Mouse (Mus musculus): ENCODE measurements around the gene Pbx1.

Gene Pbx1

DNA sequence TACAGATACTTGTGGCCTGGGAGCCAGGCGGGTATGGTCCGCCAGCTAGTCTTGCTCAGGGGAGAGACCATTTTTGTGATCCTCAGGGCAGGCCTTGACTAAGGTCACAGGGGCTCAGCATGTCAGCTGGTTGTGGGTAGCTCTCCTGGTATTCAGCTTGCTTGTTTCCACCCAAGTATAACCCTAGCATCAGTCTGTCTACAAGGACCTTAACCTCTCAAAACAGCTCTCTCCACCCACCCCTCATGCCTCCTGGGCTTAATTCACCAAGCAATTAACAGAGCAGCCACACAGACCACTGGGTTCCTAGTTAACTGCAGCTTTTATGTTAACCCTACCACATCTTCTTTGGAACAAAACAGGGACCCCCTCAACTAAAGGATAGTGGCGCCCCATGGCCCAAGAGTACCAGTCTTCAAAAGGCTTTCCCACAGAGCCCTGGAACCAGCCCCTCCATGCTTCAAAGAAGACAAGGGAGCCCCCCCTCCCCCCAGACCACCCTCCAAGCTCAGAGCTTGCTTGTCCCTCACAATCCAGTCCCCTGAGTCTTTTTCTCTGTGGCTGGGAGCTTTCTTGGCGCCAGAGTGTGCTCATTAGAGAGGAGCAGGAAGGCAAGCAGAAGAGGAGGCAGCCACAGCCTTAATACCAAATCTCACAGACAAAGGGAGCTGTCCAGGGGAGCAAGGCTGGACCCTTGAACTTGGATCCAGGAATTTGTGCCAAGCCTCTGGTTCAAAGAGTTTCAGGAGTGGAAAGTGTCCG lies 48.1 kb downstream of the Pbx1 start:
- DNase-seq (ENCODE audit: low read depth, low spot score) = no peak

DNA sequence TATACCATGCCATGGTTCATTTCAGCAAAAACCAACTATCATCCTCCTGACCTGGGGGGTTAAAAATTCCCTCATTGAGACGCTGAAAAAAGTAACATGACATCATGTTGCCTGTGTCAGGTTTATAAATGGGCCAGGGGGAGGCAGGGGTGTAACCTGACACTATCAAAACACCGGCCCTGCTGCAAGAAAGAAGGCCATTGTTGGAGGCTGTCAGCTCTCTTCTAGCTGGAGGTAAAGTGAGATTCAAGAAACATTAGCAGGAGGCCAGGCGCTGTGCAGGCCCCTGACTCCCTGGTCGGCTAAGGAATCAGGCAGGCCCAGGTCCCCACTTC lies 49.3 kb downstream of the Pbx1 start:
- no peak for DNase-seq (ENCODE audit: low read depth, low spot score)

DNA sequence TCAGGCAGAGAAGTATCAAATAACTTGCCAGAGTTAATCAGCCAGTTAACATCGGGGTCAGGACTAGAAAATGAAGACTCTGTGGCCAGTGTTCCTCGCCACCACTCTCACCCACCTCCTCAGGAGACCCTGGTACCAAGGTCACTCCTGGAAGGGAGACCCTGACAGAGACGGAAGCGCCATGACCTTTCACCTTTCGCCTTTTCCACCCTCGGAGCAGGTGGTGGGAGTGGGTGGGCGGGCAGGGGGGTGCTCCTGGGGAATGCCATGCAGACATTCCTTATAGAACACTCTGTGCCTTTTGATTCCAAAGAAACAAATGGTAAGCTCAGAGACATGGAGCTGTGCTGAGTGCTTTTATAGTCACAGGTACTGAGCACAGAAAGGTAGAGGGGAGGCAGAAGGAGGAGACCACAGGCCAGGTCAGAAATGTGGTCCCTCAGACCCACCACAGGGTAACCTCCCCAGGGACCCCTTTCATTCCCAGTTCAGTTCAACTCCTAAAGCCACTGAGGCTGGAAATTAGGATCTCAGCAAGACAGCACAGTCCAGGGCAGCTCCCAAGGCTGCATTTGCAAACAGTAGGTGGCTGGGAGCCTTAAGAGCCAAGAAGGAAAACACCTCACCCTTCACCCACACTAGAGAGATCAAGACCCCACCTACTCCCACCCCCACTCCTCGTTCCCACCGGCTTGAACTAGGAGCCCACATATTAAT lies 49.8 kb downstream of the Pbx1 start:
- DNase-seq (ENCODE audit: low read depth, low spot score) = no peak

DNA sequence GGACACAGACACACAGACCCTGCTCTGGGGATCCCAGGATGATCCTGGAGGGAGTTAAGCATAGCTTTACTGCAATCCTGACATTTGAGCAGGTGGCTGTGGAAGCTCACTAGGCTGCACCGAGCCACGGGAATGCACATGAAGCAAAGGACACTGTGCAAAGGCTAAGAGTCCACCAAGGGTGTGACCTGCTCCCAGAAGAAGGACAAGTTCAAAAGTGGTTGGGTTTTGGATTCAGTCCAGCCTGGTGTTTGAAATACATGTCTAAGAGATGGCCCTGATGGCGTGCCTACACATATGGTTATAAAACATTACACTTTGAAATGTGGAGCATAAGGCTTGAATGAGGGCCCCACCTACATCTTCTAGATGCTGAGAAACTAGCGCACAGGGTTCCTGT lies 50.6 kb downstream of the Pbx1 start:
- DNase-seq (ENCODE audit: low read depth, low spot score) = no peak

DNA sequence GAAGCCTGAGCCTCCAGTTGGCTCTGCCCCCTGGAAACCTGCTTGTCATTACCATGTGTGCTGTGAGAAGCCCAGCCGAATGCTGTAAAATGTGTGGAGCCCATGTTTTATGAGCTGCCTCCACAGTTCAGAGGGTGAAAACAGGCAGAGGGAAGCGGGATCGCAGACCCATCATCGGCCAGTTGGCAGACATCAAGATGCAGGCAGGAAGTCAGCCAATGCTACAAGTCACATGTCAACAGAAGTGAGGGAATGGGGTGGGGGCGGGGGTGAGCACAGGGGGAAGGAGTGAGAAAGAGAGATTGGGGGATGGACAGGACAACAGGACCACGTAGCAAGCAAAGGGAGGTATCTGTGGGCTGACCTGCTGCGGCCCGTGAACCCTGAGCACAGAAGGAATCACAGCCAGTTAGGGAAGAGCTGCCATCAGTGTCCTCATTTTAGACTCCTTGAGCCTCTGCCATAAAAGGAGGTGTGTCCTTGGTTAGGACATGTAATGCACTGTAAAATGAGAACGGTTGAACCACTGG lies 51.8 kb downstream of the Pbx1 start:
- no peak for DNase-seq (ENCODE audit: low read depth, low spot score)

DNA sequence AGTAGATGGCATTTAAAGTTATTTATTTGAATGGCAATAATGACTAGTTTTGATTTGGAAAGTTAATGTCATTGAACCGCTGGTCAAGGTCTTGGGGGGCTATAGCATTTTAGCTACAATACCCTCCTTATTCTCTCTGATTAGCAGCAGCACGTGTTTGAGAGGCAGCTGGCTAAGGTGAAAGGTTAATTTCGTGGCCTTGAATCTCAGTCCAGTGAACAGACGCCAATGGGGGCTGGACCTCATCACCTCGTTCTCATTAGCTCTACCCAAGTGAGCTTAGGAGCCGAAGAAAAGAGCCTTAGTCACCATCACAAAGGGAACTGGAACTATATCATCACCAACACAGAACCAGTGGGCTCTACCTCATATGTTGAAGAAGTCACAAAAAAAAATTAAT lies 54.4 kb downstream of the Pbx1 start:
- DNase-seq (ENCODE audit: low read depth, low spot score) = no peak

DNA sequence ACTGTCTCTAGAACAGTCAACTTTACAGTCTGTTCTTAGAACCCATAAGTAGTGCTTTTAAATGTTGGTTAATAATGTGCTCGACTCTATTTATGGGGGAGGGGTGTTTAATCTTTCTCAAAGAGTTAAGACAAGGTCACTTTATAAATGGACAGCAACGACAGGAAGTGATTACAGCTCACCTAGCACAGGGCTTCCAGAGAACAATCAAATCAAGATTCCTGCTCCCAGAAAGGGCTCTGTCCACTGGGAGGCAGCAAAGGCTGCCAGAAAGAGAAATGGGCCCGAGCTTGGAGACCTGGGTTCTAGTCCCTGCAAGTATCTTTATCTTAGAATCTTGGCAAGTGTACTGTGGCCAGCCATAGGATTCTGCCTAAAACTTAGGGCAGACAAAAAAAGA lies 55.7 kb downstream of the Pbx1 start:
- DNase-seq (ENCODE audit: low read depth, low spot score) = no peak

DNA sequence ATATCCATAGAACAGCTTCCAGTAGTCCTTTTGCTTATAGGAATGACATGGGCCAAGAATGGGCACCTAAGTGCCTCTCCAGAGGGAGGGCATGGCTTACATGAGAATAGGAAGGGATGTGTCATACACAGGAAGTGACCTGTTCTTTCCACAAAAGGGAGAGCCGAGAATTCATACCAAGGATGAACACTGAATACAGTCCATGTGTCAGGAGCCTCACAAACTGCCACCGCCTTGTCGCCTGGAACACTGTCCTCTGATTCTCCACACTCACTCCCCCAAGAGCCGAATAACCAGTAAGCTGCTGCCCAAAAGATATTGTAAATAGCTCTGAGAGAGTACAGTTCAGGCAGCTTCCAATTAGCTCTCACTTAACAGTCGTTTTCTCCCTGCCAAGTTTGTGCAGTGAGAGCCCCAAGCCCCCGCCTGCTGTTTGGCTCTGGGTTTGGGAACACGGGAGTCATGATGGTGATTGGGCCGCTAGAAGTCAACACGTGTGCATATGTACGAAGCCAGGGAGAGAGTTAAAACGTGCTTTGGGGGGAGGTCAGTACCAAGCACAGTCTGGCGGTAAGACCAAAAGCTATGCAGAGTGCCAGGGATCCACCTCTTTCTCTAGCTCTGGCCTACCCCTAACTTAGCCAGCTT lies 57.0 kb downstream of the Pbx1 start:
- DNase-seq (ENCODE audit: low read depth, low spot score) = no peak

DNA sequence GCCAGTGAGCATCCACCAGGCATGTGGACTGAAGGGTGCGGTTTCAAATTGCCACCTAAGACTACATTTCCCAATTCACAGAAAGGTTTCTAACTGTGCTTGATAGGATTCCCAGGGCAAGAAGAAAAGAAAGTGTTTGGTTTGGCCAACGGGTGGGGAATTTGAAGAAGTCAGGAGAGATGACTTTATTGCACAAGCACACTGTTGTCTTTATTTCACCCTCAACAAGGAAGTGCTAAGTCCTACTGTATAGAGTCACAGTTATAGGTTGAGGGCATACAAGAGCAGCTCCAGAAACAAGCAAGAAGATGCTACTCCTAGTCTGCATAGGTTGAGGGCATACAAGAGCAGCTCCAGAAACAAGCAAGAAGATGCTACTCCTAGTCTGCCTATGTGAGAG lies 60.0 kb downstream of the Pbx1 start:
- no peak for DNase-seq (ENCODE audit: low read depth, low spot score)

DNA sequence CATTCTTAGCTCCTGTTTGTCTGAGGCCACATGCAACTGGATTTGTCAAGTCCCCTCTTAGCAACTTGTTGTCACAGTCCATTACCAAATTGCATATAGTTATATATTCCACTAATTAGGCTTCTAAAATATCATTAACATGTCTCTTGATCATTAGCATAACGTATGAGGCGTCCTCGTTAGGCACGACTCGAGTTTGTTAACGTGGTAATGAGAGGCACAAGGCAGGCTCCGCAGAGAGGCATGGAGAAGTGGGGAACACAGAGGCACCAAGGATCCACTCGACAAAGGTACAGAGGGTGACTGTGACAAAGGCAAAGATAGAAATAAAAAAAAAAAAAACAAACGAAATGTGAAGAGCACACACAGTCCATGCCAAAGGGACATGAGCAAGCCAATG lies 61.1 kb downstream of the Pbx1 start:
- no peak for DNase-seq (ENCODE audit: low read depth, low spot score)

DNA sequence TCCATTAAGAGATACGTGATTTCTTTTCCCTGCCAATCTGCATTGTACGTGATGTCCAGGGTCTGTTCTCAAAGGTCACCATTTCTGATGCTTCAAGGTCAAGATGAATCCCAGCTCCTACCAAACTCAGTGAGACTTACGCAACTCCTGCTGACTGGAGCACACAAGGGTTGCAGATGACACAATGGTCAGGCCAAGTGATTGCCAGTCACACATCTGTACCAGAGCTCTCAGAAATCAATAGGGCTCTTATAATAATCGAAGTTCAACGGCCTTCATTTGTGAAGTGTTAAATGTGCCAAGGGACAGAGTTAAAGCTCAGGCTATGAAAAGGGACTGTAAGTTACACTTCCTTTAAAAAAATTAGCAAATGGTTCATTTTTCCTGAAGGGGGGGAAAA lies 65.8 kb downstream of the Pbx1 start:
- no peak for DNase-seq (ENCODE audit: low read depth, low spot score)

DNA sequence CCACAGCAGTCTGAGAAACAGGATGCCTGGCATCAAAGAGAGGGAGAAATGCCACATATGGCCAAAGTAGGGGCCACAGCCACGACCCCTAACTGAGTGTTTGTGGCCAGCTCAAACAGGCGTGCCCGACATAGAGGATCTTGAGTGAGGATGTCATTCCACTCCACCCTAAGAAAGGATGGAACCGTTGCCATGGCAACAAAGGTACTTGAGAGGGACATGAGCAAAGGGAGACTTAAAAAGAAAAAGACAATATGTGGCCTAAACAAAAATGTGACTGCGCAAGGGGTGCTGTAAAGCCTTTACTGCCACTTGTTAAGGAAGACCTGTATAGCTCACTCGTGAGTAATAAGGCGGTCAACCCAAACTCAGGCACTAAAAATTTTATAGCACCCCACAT lies 67.7 kb downstream of the Pbx1 start:
- DNase-seq (ENCODE audit: low read depth, low spot score) = no peak

DNA sequence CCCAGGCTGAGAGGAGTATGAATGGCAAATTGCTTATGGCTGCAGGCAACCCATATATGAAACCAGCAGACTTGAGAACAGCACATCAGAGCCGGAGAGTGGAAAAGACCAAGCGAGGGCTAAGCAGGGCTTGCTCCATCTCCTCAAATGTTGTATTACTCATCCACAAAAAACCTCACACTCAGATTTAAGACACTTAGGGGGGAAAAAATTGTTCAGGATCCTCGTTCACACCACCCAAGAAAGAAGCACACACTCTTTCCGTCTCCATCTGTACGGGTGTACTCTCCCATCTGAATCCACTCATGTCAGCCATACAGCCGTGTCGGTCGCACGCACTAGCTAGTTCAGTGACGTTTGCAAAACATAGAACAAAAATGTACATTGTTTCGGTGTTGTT lies 69.0 kb downstream of the Pbx1 start:
- no peak for DNase-seq (ENCODE audit: low read depth, low spot score)

DNA sequence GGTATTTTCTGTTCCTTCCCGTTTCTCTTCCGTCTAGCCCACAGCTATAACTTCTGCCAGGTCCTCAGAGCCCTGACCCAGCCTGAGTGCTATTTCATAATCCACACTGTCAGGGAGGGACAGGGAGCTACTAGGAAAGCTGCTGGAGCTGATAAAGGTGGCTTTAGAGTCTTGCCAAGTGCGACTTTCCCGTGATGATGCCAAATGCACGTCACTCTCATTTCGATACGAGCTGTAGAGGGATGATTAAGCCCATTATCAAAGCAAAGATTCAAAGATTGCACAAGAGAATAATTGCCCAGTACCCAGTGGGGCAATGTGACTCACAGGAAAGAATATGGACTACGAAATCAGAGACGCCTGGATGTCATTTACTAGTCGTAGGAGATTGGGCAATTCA lies 69.6 kb downstream of the Pbx1 start:
- DNase-seq (ENCODE audit: low read depth, low spot score) = no peak

DNA sequence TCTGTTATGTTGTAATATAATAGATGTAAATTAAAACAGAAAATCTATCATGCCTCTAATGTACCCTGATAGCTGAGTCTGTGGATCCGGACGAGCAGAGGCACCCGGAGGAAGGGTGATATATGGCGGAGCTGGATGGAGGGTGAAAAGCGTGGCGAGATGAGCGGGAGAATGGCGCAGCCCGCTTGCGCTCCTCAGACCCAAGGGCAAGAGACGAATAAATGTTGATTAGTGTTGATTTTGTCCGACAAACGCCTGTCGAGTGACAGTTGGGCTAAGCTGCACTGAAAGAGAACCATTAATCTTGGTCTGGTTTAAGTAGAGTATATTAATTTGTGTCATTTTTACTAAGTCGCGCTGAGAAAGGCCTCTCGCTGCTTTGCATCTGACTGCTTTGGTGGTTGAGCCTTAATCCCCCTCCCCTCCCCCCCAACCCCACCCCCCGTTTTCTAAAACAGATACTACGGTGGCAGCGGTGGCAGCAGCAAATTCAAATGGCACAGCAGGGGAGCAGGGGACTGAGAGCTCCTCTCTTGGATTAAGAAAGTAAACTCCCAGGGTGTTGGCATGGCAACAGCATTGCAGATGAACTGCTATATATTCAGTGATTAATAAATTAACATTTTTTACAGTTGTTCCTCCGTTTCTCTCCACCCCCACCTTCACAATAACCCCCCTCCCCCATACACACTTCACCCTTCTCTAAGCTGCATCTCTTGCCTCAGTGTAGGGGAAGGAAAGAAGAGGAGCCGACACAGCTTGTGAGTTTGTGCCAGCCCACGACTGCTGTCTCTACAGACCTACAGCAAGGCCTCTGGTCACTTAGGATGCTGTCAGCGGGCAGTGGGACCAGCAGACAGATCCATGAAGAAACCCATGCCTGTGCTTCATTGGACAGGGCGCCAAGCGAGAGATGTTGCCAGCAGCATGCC lies 74.1 kb downstream of the Pbx1 start:
- no peak for DNase-seq (ENCODE audit: low read depth, low spot score)

DNA sequence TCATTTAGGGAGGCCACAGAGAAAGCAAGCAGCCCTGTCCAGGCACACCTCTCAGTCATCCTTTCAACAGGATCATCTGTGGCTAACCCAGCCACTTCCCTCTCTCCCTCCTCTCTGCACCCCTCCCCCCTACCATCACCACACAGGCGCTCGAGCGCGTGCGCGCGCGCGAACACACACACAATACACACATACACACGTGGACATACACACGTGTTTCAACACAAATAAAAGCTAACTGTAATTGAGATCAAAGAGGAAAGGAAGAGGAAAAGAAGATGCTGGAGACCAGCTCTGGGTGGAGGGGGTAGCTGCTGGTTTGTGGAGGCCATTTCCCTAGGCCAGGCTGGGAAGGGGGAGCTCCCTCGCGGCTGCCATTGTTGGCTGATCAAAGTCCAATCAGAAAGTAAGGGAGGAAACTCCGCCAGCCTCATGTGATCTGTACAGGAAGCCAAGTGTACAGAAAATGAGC lies 75.1 kb downstream of the Pbx1 start:
- DNase-seq (ENCODE audit: low read depth, low spot score) = no peak

DNA sequence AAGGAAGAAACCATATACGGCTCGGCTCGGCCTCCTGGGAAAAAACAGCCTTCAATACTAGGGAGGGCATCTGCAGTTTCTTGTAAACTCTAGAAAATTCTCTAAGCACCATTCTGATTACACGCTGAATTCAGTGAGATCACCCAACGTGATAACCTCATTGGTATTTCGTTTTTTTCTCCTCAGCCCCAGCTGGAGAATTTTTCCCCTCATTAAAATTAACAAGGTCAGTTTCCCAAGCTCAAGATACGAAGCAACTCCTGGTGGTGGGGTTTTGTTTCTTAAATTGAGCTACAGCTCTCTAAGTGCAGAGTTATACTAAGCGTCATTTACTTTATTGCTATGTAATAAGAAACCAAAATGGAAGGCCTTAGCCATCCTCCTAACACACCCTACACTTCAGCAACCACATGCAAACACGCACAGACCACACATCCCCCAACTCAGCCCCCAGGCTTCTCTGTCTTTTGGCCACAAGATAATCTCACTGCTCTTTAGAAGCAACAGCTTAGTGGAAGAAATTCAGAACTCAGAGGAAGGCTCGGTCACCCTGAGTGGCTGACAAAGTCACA lies 76.0 kb downstream of the Pbx1 start:
- no peak for DNase-seq (ENCODE audit: low read depth, low spot score)

DNA sequence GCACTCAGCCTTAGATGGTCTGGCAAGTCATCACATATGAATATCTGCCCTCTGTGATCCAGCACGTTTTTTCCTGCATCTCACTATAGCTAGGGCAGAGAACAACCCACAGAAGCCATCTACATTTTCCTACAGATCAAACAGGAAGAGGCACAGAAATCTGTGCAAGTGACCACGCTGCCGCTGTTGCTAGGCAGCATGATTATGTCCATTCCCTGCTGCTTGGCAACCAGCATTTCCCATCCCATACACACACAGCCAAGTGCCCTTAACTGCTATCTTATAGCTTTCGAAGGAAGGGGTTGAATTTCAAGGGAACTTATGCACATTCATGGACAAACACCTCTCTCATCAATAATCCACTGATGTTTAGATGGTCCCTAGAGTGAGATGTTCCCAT lies 77.1 kb downstream of the Pbx1 start:
- no peak for DNase-seq (ENCODE audit: low read depth, low spot score)

DNA sequence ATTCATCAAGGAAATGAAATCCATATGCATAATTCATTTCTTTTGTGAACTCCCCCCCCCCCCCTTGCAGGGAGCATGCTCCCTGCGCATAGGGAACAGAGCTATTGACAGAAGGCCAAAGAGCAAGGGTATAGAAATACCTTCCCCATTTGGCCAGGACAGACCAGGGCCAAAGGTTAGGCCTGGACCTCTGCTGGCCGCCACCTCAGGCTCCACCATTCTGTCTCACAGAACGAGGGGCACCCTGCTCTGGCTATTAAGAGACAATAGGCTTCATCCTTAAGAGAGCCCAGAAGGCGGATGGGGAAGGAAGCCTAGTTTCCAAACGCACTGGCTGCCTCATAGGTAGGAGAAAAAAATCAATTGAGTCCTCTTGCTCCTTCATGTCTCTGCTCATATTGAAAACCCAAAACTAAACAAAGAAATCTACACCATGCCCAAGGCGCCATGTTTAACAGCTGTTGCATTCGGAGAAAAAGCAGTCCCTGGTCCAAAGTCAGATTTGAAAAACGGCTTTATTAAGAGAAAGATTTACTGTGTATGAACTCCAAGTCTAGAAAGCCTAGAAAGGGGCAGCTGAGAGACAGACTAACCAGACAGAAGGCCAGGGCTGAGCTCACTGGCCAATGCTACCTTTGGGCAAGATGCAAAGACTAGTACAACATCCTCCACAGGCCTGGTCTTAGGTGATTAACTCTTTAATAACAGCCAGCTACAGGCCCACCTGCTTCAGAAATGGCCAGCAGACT lies 83.9 kb downstream of the Pbx1 start:
- DNase-seq (ENCODE audit: low read depth, low spot score) = no peak

DNA sequence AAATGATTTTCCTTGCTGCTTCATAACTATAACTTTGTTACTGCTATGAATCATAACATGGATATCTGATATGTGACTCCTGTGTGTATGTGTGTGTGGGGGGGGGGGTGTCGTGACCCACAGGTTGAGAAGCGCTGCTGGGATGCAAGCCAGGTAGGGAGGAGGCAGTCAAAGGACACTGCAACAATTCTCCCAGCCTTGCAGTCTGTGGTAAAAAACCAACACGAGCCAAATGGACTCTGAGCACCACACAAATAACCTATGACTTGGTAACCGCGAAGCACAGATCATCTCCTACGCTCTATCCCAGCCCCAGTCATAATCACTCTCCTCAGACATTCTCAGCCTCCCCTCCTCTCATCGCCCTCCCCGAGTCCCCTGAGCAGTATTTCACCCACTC lies 87.2 kb downstream of the Pbx1 start:
- DNase-seq (ENCODE audit: low read depth, low spot score) = no peak

DNA sequence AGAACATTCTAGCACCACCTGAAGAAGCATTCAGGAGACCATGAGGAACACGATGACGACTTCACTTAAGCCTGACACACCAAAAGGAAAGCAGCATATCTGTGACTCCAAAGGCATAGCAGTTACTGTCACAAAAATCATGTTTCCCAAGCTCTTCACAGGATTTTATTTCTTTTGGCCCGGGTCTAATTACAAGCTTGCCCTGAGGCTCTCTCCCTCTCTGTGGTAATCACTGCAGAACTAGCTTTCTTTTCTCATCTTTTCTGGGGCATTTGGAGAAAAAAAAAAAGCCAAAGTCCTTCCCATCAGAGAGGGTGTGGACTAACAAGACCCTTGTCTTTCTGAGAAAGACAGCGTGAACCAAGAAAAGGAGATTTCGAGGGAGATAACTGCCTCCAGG lies 87.8 kb downstream of the Pbx1 start:
- no peak for DNase-seq (ENCODE audit: low read depth, low spot score)

Data from retina, postnatal 7 days (tissue).